Mouse (Mus musculus): ENCODE measurements around the gene Mfap2. TPM values are rescaled to one million over a fixed set of nuclear protein-coding genes. Genes with fewer than 3 reads are reported as not detected.

Mfap2 gene
- polyA plus RNA-seq, 2 experiments from 2014 or later = not detected

DNA sequence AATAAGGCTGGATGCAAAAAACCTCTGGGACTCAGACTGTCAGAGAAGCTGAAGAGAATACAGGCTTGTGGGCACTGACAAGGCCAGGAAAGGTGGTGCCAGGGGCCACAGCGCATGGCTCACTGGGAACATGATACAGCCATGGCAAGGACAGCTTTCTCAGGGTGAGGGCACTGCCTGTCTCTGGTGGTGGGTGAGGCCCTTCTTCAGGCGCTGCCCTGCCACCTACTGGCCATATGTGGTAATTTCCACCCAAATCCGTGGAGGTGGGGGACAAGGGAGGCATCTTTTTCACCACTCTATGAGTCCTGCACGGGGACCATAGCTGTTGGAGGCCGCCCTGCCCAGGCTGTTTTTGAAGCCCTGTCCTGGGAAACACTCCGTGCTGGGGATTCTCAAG, 21.5 kb downstream of the Mfap2 start:
- peak; percentile 86 for ATAC-seq

DNA sequence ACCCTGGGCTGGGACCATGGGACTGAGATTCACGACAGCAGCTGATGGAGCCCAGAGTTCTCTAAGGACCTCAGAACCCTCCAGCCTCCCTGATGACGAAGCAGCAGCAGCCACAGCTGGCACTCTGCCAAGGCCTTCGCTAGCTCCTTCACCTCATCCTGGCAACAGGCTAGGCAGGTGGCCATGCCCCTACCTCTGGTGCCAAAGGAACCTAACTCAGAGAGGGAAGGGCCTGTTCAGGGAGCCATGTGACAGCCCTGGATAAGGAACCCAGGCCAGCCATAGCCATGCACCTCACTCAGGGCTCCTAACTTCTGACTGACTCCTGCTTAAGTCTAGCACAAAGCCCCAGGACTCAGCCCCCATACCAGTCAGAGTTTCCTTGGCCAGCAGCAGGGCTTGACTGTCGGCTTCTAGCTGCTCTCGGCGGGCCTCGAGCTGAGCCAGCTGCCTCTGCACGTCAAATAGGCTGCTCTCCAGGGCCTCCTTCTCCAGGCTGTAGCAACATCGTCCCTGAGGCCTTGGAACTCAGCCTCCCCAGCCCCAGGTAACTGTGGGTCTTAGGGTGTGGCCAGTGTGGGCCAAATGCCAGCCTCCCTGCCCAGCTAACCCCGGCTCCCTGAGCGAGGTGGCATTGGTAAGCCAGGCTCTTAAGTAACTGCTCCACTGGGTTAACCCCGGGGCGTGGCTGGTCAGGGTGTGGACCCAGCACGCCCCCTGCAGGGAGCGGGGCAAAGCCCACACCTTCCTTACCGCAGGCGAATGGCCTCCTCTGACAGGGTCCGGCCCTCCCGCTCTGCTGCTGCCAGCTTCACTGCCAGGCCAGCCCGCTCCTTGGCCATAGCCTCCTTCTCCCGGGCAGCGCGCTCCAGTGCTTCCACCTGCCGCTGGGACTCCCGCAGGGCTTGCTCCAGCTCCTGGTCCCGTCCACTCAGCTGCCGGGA, 23.7 kb downstream of the Mfap2 start:
- no peak for ATAC-seq

DNA sequence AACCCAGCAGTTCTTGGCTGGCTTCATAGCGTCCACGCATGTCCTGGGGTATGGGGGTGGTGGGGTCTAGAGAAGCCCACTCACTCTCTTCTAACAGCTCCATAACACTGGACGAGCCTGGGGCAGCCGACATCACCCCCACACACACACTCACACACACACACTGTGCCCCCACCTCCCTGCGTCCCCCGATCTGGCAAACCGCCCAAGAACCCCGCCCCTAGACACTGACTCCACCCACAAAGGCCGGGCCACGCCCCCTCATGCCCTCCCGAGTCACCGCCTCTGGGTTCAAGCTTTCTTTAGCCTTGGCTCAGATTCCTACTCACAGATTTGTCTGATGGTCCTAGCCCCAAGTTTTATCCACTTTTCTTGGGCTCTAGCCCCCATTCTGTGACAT, 30.9 kb downstream of the Mfap2 start:
- no peak for ATAC-seq

DNA sequence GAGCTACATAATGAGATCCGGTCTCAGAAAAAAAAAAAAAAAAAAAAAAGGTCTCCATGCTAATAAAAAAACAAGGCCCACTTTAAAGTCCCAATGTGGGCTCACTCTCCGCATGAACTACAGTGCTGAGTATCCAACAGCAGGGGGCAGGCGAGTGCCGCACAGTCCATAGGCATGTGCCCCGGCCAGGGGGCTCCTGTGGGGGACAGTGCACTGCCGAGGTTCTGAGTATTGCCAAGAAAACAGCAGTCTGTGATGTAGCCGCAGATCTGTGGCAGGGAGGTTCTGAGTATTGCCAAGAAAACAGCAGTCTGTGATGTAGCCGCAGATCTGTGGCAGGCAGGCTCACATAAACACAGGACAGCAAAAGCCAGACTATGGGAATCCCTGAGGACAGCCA, 34.6 kb downstream of the Mfap2 start:
- ATAC-seq = peak; percentile 85

DNA sequence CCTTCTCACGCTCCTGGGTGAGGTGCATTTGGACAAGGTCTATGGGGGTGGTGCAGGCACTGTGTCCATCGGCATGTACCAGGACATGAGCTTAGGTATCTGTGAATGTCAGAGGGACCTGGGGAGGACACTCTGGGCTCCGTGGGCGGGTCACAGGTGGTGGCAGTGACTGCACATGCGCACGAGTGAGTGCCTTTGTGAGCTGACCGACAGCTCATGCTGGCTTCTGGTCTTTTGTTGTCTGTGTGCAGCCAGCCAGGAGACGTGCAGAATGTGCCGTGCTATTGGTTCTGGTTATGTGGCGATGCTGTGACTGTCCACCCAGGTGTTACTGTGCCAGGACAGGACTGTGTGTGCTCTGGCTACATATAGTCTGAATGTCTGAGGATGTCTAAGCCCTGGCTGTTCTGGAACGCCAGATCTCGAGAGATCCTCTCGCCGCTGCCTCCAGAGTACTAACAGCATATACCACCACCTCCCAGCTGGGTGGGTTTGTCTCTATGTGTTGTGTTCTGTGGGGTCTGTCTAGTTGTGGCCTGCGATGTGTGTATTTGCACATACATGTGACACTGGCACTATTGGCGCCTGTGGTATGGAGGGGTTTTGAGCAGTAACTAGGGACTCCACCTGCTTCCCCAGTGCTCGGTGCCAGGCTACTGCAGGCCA, 38.7 kb downstream of the Mfap2 start:
- ATAC-seq = no peak

DNA sequence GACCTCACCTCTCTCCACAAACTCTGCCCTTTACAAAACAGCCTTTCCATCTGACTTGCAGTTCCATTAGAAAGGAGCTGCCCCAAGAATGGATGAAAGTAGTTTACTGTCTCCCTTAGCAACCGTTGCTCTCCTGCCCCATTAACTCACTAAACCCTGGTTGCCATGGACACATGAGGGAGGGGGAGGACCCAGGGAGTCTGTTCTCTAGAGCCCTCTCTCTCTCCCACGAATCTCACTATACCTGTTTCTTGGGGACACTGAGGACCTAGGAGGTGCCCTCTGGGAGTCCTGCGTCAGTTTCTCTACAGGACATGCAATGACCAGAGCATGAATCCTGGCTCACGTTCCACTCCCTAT, 39.2 kb downstream of the Mfap2 start:
- no peak for ATAC-seq

DNA sequence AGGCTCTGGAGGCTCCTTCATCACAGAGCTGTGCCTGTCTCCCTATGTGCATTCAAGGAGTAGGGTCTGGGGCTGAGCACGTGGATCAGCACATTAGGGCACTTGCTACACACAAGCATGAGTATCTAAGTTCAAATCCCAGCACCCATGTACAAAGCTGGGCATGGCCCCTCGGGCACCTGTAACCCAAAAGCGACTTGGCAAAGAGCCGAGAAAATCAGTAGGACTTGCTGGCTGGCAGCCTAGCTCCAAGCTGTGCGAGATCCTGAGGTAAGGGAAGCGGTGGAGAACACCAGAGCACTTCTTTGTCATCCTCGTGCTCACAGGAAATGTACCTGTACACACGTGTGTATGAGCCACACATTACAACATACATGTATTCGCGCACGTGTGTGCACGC, 42.2 kb downstream of the Mfap2 start:
- no peak for ATAC-seq

DNA sequence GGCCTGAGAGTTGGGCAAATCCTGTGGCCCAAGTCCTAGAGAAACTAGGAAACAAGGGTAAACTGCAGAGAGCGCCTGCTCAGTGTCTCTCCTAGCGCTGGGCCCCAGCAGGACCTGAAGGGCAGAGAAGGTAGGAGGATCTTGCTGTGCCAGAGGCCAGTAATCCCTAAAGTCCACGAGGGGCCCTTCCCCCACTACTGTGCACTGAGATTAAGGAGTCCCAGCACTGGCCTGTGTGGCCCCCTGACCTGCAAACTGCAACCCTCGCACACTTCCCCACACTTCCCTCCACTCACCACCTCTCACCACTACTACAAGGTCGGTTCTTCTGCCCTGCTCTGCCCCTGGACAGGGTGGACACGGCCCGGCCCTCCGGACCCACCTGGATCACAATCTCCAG, 42.9 kb downstream of the Mfap2 start:
- ATAC-seq = no peak

DNA sequence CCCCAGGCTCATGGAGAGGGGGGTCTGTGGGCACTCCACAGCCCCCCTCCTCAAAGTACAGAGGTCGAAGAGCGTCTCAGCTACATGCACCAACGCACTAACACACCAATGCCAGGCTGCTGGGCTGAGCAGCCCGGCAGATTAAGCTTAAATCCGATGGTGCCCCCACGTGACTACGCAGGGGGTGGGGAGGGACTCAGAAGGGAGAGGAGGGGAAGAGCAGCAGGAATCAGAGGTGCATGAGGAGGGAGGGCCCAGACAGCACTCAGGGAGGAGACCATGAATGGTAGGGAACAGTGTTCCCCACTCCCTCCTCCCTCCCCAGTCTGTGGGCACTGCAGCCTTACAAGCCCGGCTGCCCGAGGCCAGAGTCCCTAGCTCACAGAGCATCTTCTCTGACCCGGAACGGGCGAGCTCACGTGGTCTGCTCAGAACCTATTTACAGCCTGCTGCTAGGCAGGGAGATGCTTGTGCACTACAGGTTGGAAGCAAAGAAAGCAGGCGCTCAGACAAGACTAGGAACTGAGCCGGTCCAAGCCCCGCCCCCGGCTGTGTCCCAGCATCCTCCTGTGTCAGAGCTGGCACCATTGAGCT, 43.4 kb downstream of the Mfap2 start:
- ATAC-seq = no peak

DNA sequence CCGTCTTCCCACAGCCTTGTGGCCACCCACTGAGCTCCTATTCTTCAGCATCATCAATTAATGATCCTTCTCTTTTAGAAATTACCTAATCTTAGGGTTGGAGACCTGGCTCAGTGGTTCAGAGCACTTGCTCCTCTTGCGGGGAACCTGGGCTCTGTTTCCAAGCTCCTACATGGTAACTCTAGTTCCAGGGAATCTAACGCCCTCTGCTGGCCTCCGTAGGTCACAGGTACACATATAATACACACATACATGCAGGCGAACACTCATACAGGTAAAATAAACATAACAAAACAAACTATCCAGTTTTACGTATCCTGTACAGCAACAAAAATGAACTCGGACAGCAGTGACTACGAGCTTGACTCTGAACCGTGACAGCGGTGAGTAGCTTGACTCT, 46.8 kb downstream of the Mfap2 start:
- no peak for ATAC-seq

DNA sequence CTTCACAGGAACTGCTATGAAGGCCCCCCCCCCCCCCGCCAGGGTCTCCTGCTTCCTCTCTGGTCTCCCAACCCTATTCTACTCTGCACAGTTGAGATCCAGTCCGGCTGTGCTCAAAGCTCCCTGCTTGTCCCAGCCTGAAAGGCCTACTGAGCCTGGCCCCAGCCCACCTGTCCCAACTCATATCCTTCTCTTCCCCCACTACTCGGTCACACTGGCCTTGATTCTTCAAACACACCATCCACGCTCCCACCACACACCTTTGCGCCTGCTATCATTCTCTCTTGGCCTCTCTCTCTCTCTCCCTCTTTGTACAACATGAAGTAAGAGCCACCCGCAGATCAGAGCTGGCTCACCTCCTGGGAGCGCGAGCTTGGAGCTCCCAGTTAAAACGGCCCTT, 48.6 kb downstream of the Mfap2 start:
- ATAC-seq = no peak

DNA sequence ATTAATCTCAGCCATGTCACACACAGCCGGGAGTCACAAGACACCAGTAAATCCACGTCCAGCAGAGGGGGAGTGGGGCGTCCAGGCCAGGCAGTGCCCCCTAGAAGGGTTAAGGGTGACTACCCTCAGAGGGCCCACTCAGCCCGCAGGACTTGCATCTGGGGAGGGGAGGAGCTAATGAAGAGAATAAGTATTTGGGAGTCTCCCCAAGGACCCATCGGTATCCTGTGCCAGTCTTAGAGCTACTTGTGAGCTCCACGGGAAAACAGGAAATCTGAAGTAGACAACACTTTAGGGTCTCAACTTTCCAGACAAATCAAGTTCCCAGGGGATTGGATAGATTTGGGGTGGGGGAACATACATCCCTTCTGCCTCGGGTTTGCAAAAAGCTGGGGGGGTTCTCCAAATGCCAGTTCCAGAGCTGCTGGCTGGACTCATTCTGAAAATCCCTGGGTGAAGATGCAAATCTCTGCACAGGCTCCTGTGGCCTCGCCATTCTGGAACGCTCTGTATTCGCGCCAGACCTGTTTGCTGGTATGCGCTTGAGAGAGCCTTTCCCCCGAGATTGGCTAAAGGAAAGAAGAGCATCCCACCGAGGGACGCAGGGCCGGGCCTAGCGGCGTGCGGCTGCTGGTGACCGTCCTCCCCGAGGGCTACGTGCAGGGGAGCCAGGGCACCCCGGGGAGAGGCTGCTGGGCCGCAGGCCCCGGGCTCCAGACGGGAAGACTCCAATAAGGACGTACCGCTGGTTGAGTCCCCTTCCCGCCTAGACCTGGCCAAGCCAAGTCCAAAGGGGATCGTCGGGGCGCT, 49.6 kb downstream of the Mfap2 start:
- ATAC-seq = peak; percentile 0

DNA sequence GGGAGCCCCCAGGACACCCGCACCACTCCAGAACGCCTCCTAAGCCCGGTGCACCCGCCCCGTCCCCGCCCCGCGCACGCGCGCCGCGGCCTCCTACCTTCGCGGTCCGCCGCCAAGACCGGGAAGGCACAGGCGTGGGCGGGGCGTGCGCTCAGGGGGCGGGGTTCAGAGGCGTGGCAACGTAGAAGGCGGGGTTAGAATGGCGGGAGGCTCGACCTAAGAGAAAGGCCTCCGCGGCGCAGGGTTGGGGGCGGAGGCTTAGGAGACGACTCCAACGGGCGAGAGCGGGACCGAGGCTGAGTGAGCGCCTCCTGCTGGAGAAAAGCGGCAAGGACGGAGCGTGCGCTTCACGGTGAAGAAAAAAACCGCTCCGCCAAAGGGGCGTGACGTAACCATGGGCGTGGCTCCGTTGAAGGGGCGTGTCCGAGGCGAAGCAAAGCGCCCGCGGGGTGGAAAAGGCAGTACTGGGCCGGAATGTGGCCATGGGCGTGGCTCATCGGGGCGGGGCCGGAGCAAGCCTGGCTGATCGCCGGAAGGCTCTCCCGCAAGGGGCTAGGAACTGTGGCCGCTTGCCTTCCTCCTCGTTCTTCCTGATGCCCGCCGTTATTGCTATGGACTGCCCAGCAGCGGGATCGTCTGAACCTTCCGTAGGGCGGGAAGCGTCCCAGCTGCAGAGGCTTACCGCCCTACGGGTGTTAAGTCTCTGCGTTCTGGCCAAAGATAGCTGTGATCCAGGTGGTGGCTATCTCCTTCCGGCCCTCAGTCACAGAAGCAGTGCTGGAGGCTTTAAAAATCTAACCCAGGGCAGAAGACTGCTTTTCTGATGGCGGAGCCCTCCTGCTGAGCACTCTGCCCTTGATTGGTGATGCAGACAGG, 50.4 kb downstream of the Mfap2 start, which contains the start of gene Crocc:
Crocc (minus strand) TSS at position 125 of the 876 bp plus-strand sequence.
- ATAC-seq = peak; percentile 90

DNA sequence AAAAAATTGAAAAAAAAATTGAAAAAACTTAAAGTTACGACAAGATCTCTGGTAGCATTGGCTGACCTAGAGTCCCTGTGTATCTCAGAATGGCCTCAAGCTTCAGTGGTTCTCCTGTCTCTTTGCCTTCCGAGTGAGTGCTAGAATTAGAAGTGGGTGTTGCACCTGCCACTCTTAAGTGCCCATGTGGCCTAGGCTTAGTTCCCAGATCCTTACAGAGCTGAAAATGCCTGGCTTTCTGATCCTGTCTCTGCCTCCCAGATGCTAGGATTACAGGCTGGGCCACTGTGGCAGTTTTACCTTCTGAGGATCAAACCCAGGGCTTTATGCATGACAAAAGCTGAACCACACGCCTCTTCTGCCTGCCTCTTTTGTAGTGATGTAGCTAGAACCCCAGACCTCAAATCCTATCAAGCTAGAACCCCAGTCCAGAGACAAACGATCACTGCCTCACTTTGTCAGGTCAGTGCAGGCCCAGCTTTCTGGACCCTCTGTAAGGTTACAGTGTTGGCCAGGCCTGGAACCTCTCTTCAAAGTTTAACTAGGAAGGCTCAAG, 54.0 kb downstream of the Mfap2 start:
- no peak for ATAC-seq

DNA sequence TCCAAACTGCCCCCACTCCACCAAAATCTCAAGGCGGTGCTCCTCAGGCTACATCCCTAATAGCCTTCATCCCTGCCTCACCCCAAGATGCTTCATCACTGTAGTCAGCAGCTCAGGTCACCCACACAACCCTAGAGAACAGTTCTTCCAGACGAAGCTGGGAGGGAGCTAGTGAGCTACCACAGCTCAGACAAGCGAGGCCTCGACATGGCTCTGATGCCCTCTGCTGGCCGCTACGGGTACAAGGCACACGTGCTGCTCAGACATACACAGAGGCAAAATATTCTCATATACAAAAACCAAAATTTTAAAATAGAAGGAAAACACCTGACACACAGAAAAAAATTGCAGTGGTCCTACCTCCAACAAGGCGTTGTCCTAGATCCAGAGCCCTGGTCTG, 54.9 kb downstream of the Mfap2 start:
- ATAC-seq = peak; percentile 53

Other genes starting within 250 kb of the Mfap2 start
- under 1 TPM; 0.30 to 0.85 TPM for gene Padi4, start 236.2 kb upstream of the Mfap2 start, polyA plus RNA-seq (2017; shearing (Covaris generic))
- under 1 TPM; 0.15 to 0.32 TPM for gene Padi3, start 199.8 kb upstream of the Mfap2 start, polyA plus RNA-seq (2017; shearing (Covaris generic))
- gene Padi1, start 164.6 kb upstream of the Mfap2 start, polyA plus RNA-seq (2017; shearing (Covaris generic)) = under 1 TPM; 0.61 to 0.63 TPM
- 10 to 100 TPM; 11.4 to 13.8 TPM for gene Padi2, start 104.1 kb upstream of the Mfap2 start, polyA plus RNA-seq (2017; shearing (Covaris generic))
- 100 to 1,000 TPM; 250 to 293 TPM for gene Sdhb, start 49.2 kb upstream of the Mfap2 start, polyA plus RNA-seq (2017; shearing (Covaris generic))
- gene Atp13a2, start 23.5 kb upstream of the Mfap2 start, polyA plus RNA-seq (2017; shearing (Covaris generic)) = 1 to 10 TPM; 4.0 to 5.9 TPM
- 1 to 10 TPM in 1 of 2 experiments, not detected in 1; 1.4 TPM for gene Crocc, start 50.1 kb downstream of the Mfap2 start, polyA plus RNA-seq (2017; shearing (Covaris generic))
- gene Necap2, start 67.9 kb downstream of the Mfap2 start, polyA plus RNA-seq (2017; shearing (Covaris generic)) = 100 to 1,000 TPM in 1 of 2 experiments, 10 to 100 TPM in 1; 83.0 to 153 TPM
- gene Spata21, start 77.9 kb downstream of the Mfap2 start, polyA plus RNA-seq (2017; shearing (Covaris generic)) = 1 to 10 TPM; 1.0 to 1.2 TPM
- gene Szrd1, start 129.4 kb downstream of the Mfap2 start, polyA plus RNA-seq (2017; shearing (Covaris generic)) = 10 to 100 TPM; 38.1 to 76.7 TPM
- gene Fbxo42, start 137.5 kb downstream of the Mfap2 start, polyA plus RNA-seq (2017; shearing (Covaris generic)) = 1 to 10 TPM; 5.1 to 6.2 TPM
- gene Rsg1, start 203.5 kb downstream of the Mfap2 start, polyA plus RNA-seq (2017; shearing (Covaris generic)) = 1 to 10 TPM; 3.0 to 4.7 TPM
- not detected for gene Arhgef19, start 229.1 kb downstream of the Mfap2 start, polyA plus RNA-seq (2017; shearing (Covaris generic))

All from CD4-positive, CD25-positive, alpha-beta regulatory T cell, adult 4 months (primary cell).